Comparison of ENCODE assay signal across 10 mouse cellular contexts in the genomic region with DNA sequence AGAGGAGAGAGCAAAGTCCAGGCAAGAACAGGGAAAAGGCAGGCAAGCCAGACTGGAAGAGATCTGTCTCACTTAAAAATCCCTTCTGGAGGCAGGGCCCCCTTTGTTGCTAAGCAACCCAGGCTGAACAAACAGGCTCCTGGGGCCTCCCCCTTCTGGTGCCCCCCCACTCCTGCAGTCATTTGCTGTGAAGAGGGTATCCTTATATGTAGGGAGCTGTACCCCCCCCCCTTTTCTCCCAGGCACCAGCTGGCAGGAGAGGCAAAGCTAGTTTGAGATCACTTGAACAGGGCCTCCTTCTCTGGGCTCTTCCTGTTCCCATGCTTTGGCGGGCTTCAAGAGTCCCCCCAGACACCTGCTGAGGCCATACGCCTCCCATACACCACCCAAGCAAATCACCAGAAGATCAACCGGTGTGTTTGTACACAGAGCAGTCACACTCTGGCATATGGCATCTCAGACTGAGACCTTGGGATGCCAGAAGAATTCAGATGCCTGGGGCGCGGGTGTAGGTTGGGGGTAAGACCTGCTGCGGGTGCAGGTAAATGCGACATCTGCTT.
DNase-seq lines count a peak whose midpoint lies in the region; ATAC-seq lines count a peak whose summit lies in the region.
"Had no signal": no experiment of that assay in that cellular context is flagged by ENCODE, and none has a peak within 500 bp of the region (broad histone marks: within the 10 kb centered on the region; RNA-seq: fewer than 3 reads in every experiment).

No protein-coding gene starts in this region.

- WGBS in kidney, embryonic 15.5 days: 62% methylated on average over 7 of the region's 7 CpGs
- 3% methylated on average over 7 of the region's 7 CpGs for WGBS in forebrain, embryonic 14.5 days

- no peak overlapping the region for H3K4me2 ChIP-seq in kidney, embryonic 15.5 days
- H3K4me2 ChIP-seq in forebrain, embryonic 14.5 days (ENCODE audit: low read length): peak overlapping the region; percentile 29

- no peaks in the 10 kb centered on the region for H3K27me3 ChIP-seq in kidney, embryonic 15.5 days
- H3K27me3 ChIP-seq in forebrain, embryonic 14.5 days (replicated peaks; ENCODE audit: control insufficient read depth, insufficient read depth, low read length): no peaks in the 10 kb centered on the region

- no peak for DNase-seq in kidney, adult 18-20 months
- DNase-seq in cerebellum, adult 8-10 months: peak; percentile 72
- peak; percentile 95 for DNase-seq in forebrain, embryonic 14.5 days (ENCODE audit: low spot score)
- DNase-seq in mesoderm, embryonic 11.5 days (ENCODE audit: low read depth, low spot score): peak; percentile 81
- DNase-seq in thymus, postnatal 14 days: peak; percentile 48
- no peak for DNase-seq in heart, adult 8-10 months (ENCODE audit: low spot score)

- H3K9me3 ChIP-seq in kidney, embryonic 15.5 days (replicated peaks): no peaks in the 10 kb centered on the region
- H3K9me3 ChIP-seq in forebrain, embryonic 14.5 days (replicated peaks; ENCODE audit: control insufficient read depth, low read length): no peaks in the 10 kb centered on the region
- H3K9me3 ChIP-seq: G1E had no signal

- peaks cover 50% of the 10 kb centered on the region for H3K4me1 ChIP-seq in kidney, embryonic 15.5 days
- H3K4me1 ChIP-seq in forebrain, embryonic 14.5 days (ENCODE audit: control insufficient read depth, insufficient read depth, low read length): peaks cover 65% of the 10 kb centered on the region

- H3K4me3 ChIP-seq in kidney, embryonic 15.5 days (replicated peaks): no peak overlapping the region
- no peak overlapping the region for H3K4me3 ChIP-seq in forebrain, embryonic 14.5 days (ENCODE audit: low read depth, low read length)
- H3K4me3 ChIP-seq: myocyte had no signal

- peak overlapping the region; percentile 21; the same call in 1 of the 2 replicates for H3K9ac ChIP-seq in kidney, embryonic 15.5 days
- peak overlapping the region; percentile 17; the same call in 1 of the 2 replicates for H3K9ac ChIP-seq in forebrain, embryonic 14.5 days (ENCODE audit: low read length)

- H3K36me3 ChIP-seq in kidney, embryonic 15.5 days: peaks cover 28% of the 10 kb centered on the region
- no peaks in the 10 kb centered on the region for H3K36me3 ChIP-seq in forebrain, embryonic 14.5 days (ENCODE audit: control insufficient read depth, insufficient read depth, low read length)

- H3K27ac ChIP-seq in kidney, embryonic 15.5 days: peak overlapping the region; percentile 79
- peak overlapping the region; percentile 91 for H3K27ac ChIP-seq in forebrain, embryonic 14.5 days (ENCODE audit: low read depth, low read length)

- peak; percentile 47; the same call in 1 of the 2 replicates for ATAC-seq in kidney, embryonic 15.5 days (replicated peaks; ENCODE audit: low FRiP score)
- peak; percentile 91 for ATAC-seq in forebrain, embryonic 14.5 days
- no peak for ATAC-seq in monocyte, adult 5-6 weeks (replicated peaks; ENCODE audit: insufficient number of reproducible peaks, low FRiP score, low TSS enrichment, poor library complexity, severe bottlenecking)

Comparison
In these comparisons a context has a peak if more than half of its experiments do, and no peak if none do; other contexts are left out.
1. DNase-seq: peak in cerebellum, adult 8-10 months (single experiment), forebrain, embryonic 14.5 days (single experiment), mesoderm, embryonic 11.5 days (single experiment) and thymus, postnatal 14 days (single experiment); none in kidney, adult 18-20 months (single experiment) and heart, adult 8-10 months (single experiment).